In the genomic region with DNA sequence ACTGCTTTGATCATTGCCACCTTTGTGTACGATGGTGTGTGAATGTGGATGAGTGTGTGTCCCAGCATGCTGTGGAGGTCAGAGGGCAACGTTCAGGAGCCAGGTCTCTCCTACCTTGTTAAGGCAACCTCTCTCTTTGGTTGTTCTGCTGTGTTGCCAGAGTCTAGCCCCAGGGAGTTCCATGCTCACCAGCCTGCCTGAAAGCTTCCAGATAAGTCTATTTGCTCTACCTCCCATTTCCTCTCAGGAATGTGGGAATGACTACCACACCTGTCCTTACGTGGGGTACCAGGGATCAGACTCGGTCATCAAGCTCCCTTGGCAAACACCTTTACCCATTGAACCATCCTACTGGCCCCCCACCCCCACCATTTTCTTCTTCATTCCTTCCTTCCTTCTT, we compare ENCODE assay signal across 26 mouse cellular contexts. TPM values are rescaled to one million over a fixed set of nuclear protein-coding genes. Genes with fewer than 3 reads are reported as not detected.
DNase-seq lines count a peak whose midpoint lies in the region; ATAC-seq and TF ChIP-seq lines count a peak whose summit lies in the region.
"Had no signal": no experiment of that assay in that cellular context is flagged by ENCODE, and none has a peak within 500 bp of the region (broad histone marks: within the 10 kb centered on the region; RNA-seq: fewer than 3 reads in every experiment).

No protein-coding gene starts in this region.

- no peaks in the 10 kb centered on the region for H3K36me3 ChIP-seq in intestine, embryonic 15.5 days
- H3K36me3 ChIP-seq in intestine, postnatal 0 days (ENCODE audit: control insufficient read depth, insufficient read depth) = no peaks in the 10 kb centered on the region
- H3K36me3 ChIP-seq in stomach, postnatal 0 days (ENCODE audit: control insufficient read depth, insufficient read depth, low read length) = no peaks in the 10 kb centered on the region
- H3K36me3 ChIP-seq: embryonic facial prominence, embryonic 10.5 days; embryonic facial prominence, embryonic 12.5 days; forebrain, embryonic 15.5 days; G1E had no signal

- H3K9me3 ChIP-seq in intestine, embryonic 15.5 days = no peaks in the 10 kb centered on the region
- H3K9me3 ChIP-seq in intestine, postnatal 0 days (ENCODE audit: control insufficient read depth) = no peaks in the 10 kb centered on the region
- no peaks in the 10 kb centered on the region for H3K9me3 ChIP-seq in stomach, postnatal 0 days (ENCODE audit: control insufficient read depth, low read length)
- H3K9me3 ChIP-seq: embryonic facial prominence, embryonic 10.5 days; embryonic facial prominence, embryonic 12.5 days; forebrain, embryonic 13.5 days; forebrain, embryonic 15.5 days; G1E had no signal

- no peaks in the 10 kb centered on the region for H3K4me1 ChIP-seq in intestine, embryonic 15.5 days (replicated peaks)
- H3K4me1 ChIP-seq in intestine, postnatal 0 days (replicated peaks; ENCODE audit: control insufficient read depth, insufficient read depth, low read length) = no peaks in the 10 kb centered on the region
- no peaks in the 10 kb centered on the region for H3K4me1 ChIP-seq in stomach, postnatal 0 days (replicated peaks; ENCODE audit: control insufficient read depth, insufficient read depth)
- H3K4me1 ChIP-seq: embryonic facial prominence, embryonic 12.5 days; forebrain, embryonic 13.5 days; forebrain, embryonic 15.5 days had no signal

- 60% methylated on average over 4 of the region's 4 CpGs for WGBS in intestine, embryonic 15.5 days
- 36% methylated on average over 4 of the region's 4 CpGs for WGBS in intestine, postnatal 0 days
- 53% methylated on average over 4 of the region's 4 CpGs for WGBS in stomach, postnatal 0 days

- TF ChIP-seq CTCF in intestine, postnatal 0 days (IDR thresholded peaks at IDR 0.05; ENCODE audit: low read depth) = no peak
- TF ChIP-seq CTCF in stomach, postnatal 0 days (IDR thresholded peaks at IDR 0.05; ENCODE audit: low read depth) = no peak

- peak; percentile 23 for DNase-seq in heart, adult 11 months
- no peak for DNase-seq in heart, adult 9 months (ENCODE audit: low spot score in 2 of 2)
- no peak for DNase-seq in stomach, postnatal 0 days (ENCODE audit: low spot score)
- DNase-seq in right cerebral cortex, postnatal 14 days = no peak
- no peak for DNase-seq in ovary, postnatal 10 days (ENCODE audit: low spot score)
- DNase-seq in embryo, embryonic 11 days = no peak
- DNase-seq: adrenal gland, adult 2 months; adrenal gland, postnatal 10 days; adrenal gland, postnatal 25 days; B cell, adult 2 months; cerebellum, adult 11 months; cerebellum, adult 18-20 months; cerebellum, adult 8-10 months; cerebellum, adult 9-11 months; cerebellum, postnatal 14 days; cerebellum, postnatal 36 days had no signal

- no peak overlapping the region for H3K4me3 ChIP-seq in intestine, embryonic 15.5 days (replicated peaks)
- no peak overlapping the region for H3K4me3 ChIP-seq in intestine, postnatal 0 days (ENCODE audit: low read depth, low read length)
- no peak overlapping the region for H3K4me3 ChIP-seq in stomach, postnatal 0 days (ENCODE audit: low read depth, low read length)
- H3K4me3 ChIP-seq: embryonic facial prominence, embryonic 10.5 days; embryonic facial prominence, embryonic 12.5 days; forebrain, embryonic 13.5 days; forebrain, embryonic 15.5 days had no signal

- no peak overlapping the region for H3K9ac ChIP-seq in intestine, embryonic 15.5 days
- H3K9ac ChIP-seq in intestine, postnatal 0 days (ENCODE audit: low read depth, low read length) = no peak overlapping the region
- H3K9ac ChIP-seq in stomach, postnatal 0 days (ENCODE audit: low read length) = no peak overlapping the region
- H3K9ac ChIP-seq: embryonic facial prominence, embryonic 12.5 days; forebrain, embryonic 13.5 days; forebrain, embryonic 15.5 days had no signal

- no peak overlapping the region; the same call in 1 of the 2 replicates for H3K27ac ChIP-seq in intestine, embryonic 15.5 days
- peak overlapping the region; percentile 22; the same call in 1 of the 2 replicates for H3K27ac ChIP-seq in intestine, postnatal 0 days (ENCODE audit: low read depth, low read length)
- H3K27ac ChIP-seq in stomach, postnatal 0 days (replicated peaks) = 0 out of 2 replicates have a peak overlapping the region, but pooled peaks have one; percentile 18
- H3K27ac ChIP-seq: embryonic facial prominence, embryonic 10.5 days; embryonic facial prominence, embryonic 12.5 days; forebrain, embryonic 13.5 days; forebrain, embryonic 15.5 days had no signal

- no peak overlapping the region for H3K4me2 ChIP-seq in intestine, embryonic 15.5 days (replicated peaks)
- no peak overlapping the region for H3K4me2 ChIP-seq in intestine, postnatal 0 days (replicated peaks; ENCODE audit: low read depth)
- no peak overlapping the region for H3K4me2 ChIP-seq in stomach, postnatal 0 days (replicated peaks; ENCODE audit: low read depth)
- H3K4me2 ChIP-seq: embryonic facial prominence, embryonic 12.5 days; forebrain, embryonic 13.5 days; forebrain, embryonic 15.5 days had no signal

- TF ChIP-seq EP300 in stomach, postnatal 0 days (optimal IDR thresholded peaks at IDR 0.05) = no peak

- ATAC-seq in intestine, embryonic 15.5 days = peak; percentile 32; the same call in 1 of the 2 replicates
- ATAC-seq in intestine, postnatal 0 days = no peak
- ATAC-seq in stomach, postnatal 0 days (ENCODE audit: low FRiP score, low TSS enrichment) = peak; percentile 69
- ATAC-seq: activated CD4-positive, CD25-positive, alpha-beta regulatory T cell, adult 4 months; CD4-positive, CD25-positive, alpha-beta regulatory T cell, adult 4 months; forebrain, embryonic 13.5 days; forebrain, embryonic 15.5 days; Patski had no signal

- no peaks in the 10 kb centered on the region for H3K27me3 ChIP-seq in intestine, embryonic 15.5 days (replicated peaks)
- no peaks in the 10 kb centered on the region for H3K27me3 ChIP-seq in intestine, postnatal 0 days (replicated peaks; ENCODE audit: control insufficient read depth, insufficient read depth, low read length)
- H3K27me3 ChIP-seq in stomach, postnatal 0 days (ENCODE audit: control insufficient read depth, insufficient read depth, low read length) = no peaks in the 10 kb centered on the region
- H3K27me3 ChIP-seq: embryonic facial prominence, embryonic 12.5 days; forebrain, embryonic 13.5 days; forebrain, embryonic 15.5 days; Patski had no signal

RNA-seq across cellular contexts. Expression of a gene that starts 12.3 kb away (rescaled TPM):
- polyA plus RNA-seq in intestine, embryonic 15.5 days (2015; fragmentation: Nextera tagmentation; extraction: Ambion mirVana) = 263 and 305 TPM in 2 replicates
- 364 and 368 TPM in 2 replicates for polyA plus RNA-seq in intestine, postnatal 0 days (2015; fragmentation: Nextera tagmentation; extraction: Ambion mirVana)
- polyA plus RNA-seq in stomach, postnatal 0 days (2015; fragmentation: Nextera tagmentation; extraction: Ambion mirVana) = 715 and 753 TPM in 2 replicates
- polyA plus RNA-seq: activated CD4-positive, CD25-positive, alpha-beta regulatory T cell, adult 4 months; G1E had no signal

RNA-seq across cellular contexts. Expression of a gene that starts 33.3 kb away (rescaled TPM):
- 122 and 124 TPM in 2 replicates for polyA plus RNA-seq in intestine, embryonic 15.5 days (2015; fragmentation: Nextera tagmentation; extraction: Ambion mirVana)
- 47.8 and 53.0 TPM in 2 replicates for polyA plus RNA-seq in intestine, postnatal 0 days (2015; fragmentation: Nextera tagmentation; extraction: Ambion mirVana)
- polyA plus RNA-seq in stomach, postnatal 0 days (2015; fragmentation: Nextera tagmentation; extraction: Ambion mirVana) = 46.5 and 48.4 TPM in 2 replicates

RNA-seq across cellular contexts. Expression of a gene that starts 36.0 kb away (rescaled TPM):
- 775 and 835 TPM in 2 replicates for polyA plus RNA-seq in intestine, embryonic 15.5 days (2015; fragmentation: Nextera tagmentation; extraction: Ambion mirVana)
- polyA plus RNA-seq in intestine, postnatal 0 days (2015; fragmentation: Nextera tagmentation; extraction: Ambion mirVana) = 940 and 1,037 TPM in 2 replicates
- polyA plus RNA-seq in stomach, postnatal 0 days (2015; fragmentation: Nextera tagmentation; extraction: Ambion mirVana) = 1,902 and 1,960 TPM in 2 replicates
- polyA plus RNA-seq: activated CD4-positive, CD25-positive, alpha-beta regulatory T cell, adult 4 months; G1E had no signal

RNA-seq across cellular contexts. Expression of a gene that starts 59.9 kb away (rescaled TPM):
- 28.2 and 31.8 TPM in 2 replicates for polyA plus RNA-seq in intestine, embryonic 15.5 days (2015; fragmentation: Nextera tagmentation; extraction: Ambion mirVana)
- 11.7 and 15.0 TPM in 2 replicates for polyA plus RNA-seq in intestine, postnatal 0 days (2015; fragmentation: Nextera tagmentation; extraction: Ambion mirVana)
- polyA plus RNA-seq in stomach, postnatal 0 days (2015; fragmentation: Nextera tagmentation; extraction: Ambion mirVana) = 11.9 and 15.5 TPM in 2 replicates
